Mouse (Mus musculus) embryo, embryonic 9.5 days (tissue): ENCODE data around the gene Pemt.

Experiments
- DNase-seq: peaks from one replicate; pipeline ENCODE4 v3.0.0-alpha.2; 2017; ENCODE audit errors: extremely low spot score

Pemt gene

GRCm38 (mm10) chr11:60057987-60058386 is 11.7 kb upstream of the Pemt start:
- DNase-seq: no peak

- DNase-seq: no peak
These were observed 10.2 kb upstream of the Pemt start for GRCm38 (mm10) chr11:60056520-60056919.

- DNase-seq: no peak
These were observed 2.6 kb upstream of the Pemt start for GRCm38 (mm10) chr11:60048841-60049240.

GRCm38 (mm10) chr11:60045676-60046057 is 622 bp downstream of the Pemt start:
- DNase-seq: no peak

GRCm38 (mm10) chr11:60044777-60045176 is 1.5 kb downstream of the Pemt start:
- DNase-seq: no peak

- no peak for DNase-seq
These were observed 4.0 kb downstream of the Pemt start for GRCm38 (mm10) chr11:60042277-60042676.

- no peak for DNase-seq
These were observed 9.6 kb downstream of the Pemt start for GRCm38 (mm10) chr11:60036537-60037220.

GRCm38 (mm10) chr11:60034911-60035400 is 11.3 kb downstream of the Pemt start:
- DNase-seq: no peak

GRCm38 (mm10) chr11:60034293-60034692 is 12.0 kb downstream of the Pemt start:
- DNase-seq: no peak

GRCm38 (mm10) chr11:60032586-60033430 is 13.5 kb downstream of the Pemt start:
- DNase-seq: no peak

GRCm38 (mm10) chr11:60030747-60031331 is 15.4 kb downstream of the Pemt start:
- no peak for DNase-seq

- DNase-seq: no peak
These were observed 16.3 kb downstream of the Pemt start for GRCm38 (mm10) chr11:60029976-60030375.

GRCm38 (mm10) chr11:60027913-60028875 is 18.1 kb downstream of the Pemt start:
- no peak for DNase-seq

GRCm38 (mm10) chr11:60027272-60027671 is 19.0 kb downstream of the Pemt start:
- peak; percentile 82 for DNase-seq

- DNase-seq: no peak
These were observed 20.1 kb downstream of the Pemt start for GRCm38 (mm10) chr11:60026166-60026565.

- no peak for DNase-seq
These were observed 25.1 kb downstream of the Pemt start for GRCm38 (mm10) chr11:60021201-60021600.

- DNase-seq: peak; percentile 43
These were observed 29.6 kb downstream of the Pemt start for GRCm38 (mm10) chr11:60016726-60017125.

GRCm38 (mm10) chr11:60011516-60011915 is 34.8 kb downstream of the Pemt start:
- DNase-seq: no peak

- DNase-seq: no peak
These were observed 36.8 kb downstream of the Pemt start for GRCm38 (mm10) chr11:60009451-60009850.

- no peak for DNase-seq
These were observed 40.4 kb downstream of the Pemt start for GRCm38 (mm10) chr11:60005866-60006265.

- no peak for DNase-seq
These were observed 41.6 kb downstream of the Pemt start for GRCm38 (mm10) chr11:60004716-60005115.
